Mouse (Mus musculus) MEL (cell line): ENCODE data around the gene Wdr48. TPM values are rescaled to one million over a fixed set of nuclear protein-coding genes. Genes with fewer than 3 reads are reported as not detected.
A peak's percentile ranks its signal among the peaks of the same experiment; 100 is the strongest.

ENCODE experiments used
- DNase-seq: peaks from one replicate; pipeline ENCODE4 v3.0.0; 2011; ENCODE audit warnings: low read depth, low spot score
- H3K27ac ChIP-seq: 2 replicates; pipeline ENCODE4 v1.5.1; 2012; ENCODE audit warnings: low read depth, mild to moderate bottlenecking, control low read depth, low read length, moderate library complexity; ENCODE audit not compliant: control insufficient read depth
- H3K27me3 ChIP-seq, 2 experiments: fragments of 150-350 bp in 1 of 2; sonication (generic) in 1 of 2; 2 replicates each; pipeline ENCODE4 v1.6.1; 2012; ENCODE audit warnings: low read length in 2 of 2, mild to moderate bottlenecking in 2 of 2, improper control_type of control experiment in 1 of 2, moderate library complexity in 1 of 2; ENCODE audit not compliant: insufficient read depth in 2 of 2, control insufficient read depth in 1 of 2
- H3K36me3 ChIP-seq, 2 experiments: 2 replicates each; pipeline ENCODE4 v1.6.1; 2012 to 2014; ENCODE audit warnings: low read length in 2 of 2, improper control_type of control experiment in 1 of 2, inconsistent platforms in 1 of 2, mild to moderate bottlenecking in 1 of 2; ENCODE audit not compliant: insufficient read depth in 2 of 2, control insufficient read depth in 1 of 2
- H3K4me1 ChIP-seq, 2 experiments: fragments of 150-350 bp in 1 of 2; sonication (generic) in 1 of 2; 2 replicates each; pipeline ENCODE4 v1.6.1; 2012; ENCODE audit warnings: low read length in 2 of 2, improper control_type of control experiment in 1 of 2, mild to moderate bottlenecking in 1 of 2; ENCODE audit not compliant: insufficient read depth in 2 of 2, control insufficient read depth in 1 of 2
- H3K4me3 ChIP-seq, 2 experiments: fragments of 150-350 bp in 1 of 2; sonication (generic) in 1 of 2; 2 replicates each; pipeline ENCODE4 v1.5.1; 2012; ENCODE audit warnings: low read depth in 2 of 2, low read length in 2 of 2, mild to moderate bottlenecking in 2 of 2, moderate library complexity in 2 of 2, control low read depth in 1 of 2, improper control_type of control experiment in 1 of 2; ENCODE audit not compliant: control insufficient read depth in 1 of 2, insufficient read depth in 1 of 2
- H3K79me2 ChIP-seq: 2 replicates; pipeline ENCODE4 v1.6.1; 2012; ENCODE audit warnings: mild to moderate bottlenecking, low read length, moderate library complexity; ENCODE audit not compliant: control insufficient read depth, poor library complexity, insufficient read depth
- H3K9ac ChIP-seq: 2 replicates; pipeline ENCODE4 v1.6.1; 2012; ENCODE audit warnings: low read depth, mild to moderate bottlenecking, control low read depth, low read length, moderate library complexity; ENCODE audit not compliant: control insufficient read depth, poor library complexity, severe bottlenecking
- H3K9me3 ChIP-seq: fragments of 150-350 bp; sonication (generic); replicated peaks from 2 replicates; pipeline ENCODE4 v1.6.1; 2012; ENCODE audit warnings: mild to moderate bottlenecking, low read length, improper control_type of control experiment, moderate library complexity; ENCODE audit not compliant: insufficient read depth
- BHLHE40 ChIP-seq: IDR thresholded peaks from 2 replicates; pipeline ENCODE4 v1.6.1; 2012; ENCODE audit warnings: low read depth, mild to moderate bottlenecking, inconsistent platforms, low read length, improper control_type of control experiment, borderline replicate concordance
- CHD1 ChIP-seq: IDR thresholded peaks from 2 replicates; pipeline ENCODE4 v1.6.1; 2012; ENCODE audit warnings: low read depth, mild to moderate bottlenecking, inconsistent platforms, low read length, improper control_type of control experiment
- CHD2 ChIP-seq: IDR thresholded peaks from 2 replicates; pipeline ENCODE4 v1.6.1; 2011; ENCODE audit warnings: low read length, improper control_type of control experiment
- CTCF ChIP-seq, 3 experiments: IDR thresholded peaks in 2 of 3; conservative IDR thresholded peaks in 1 of 3; 2 replicates each; pipeline ENCODE4 v1.5.1; 2011 to 2012; ENCODE audit warnings: low read length in 3 of 3, low read depth in 2 of 3, mild to moderate bottlenecking in 2 of 3, improper control_type of control experiment in 1 of 3, inconsistent platforms in 1 of 3, mixed read lengths in 1 of 3, moderate library complexity in 1 of 3; ENCODE audit not compliant: control insufficient read depth in 1 of 3, insufficient read depth in 1 of 3, poor library complexity in 1 of 3, severe bottlenecking in 1 of 3
- EP300 ChIP-seq, 2 experiments: IDR thresholded peaks; 2 replicates each; pipeline ENCODE4 v1.6.1; 2011; ENCODE audit warnings: improper control_type of control experiment in 2 of 2, low read length in 2 of 2, low read depth in 1 of 2, mild to moderate bottlenecking in 1 of 2
- HCFC1 ChIP-seq: IDR thresholded peaks from 2 replicates; pipeline ENCODE4 v1.6.1; 2012; ENCODE audit warnings: low read depth, mild to moderate bottlenecking, inconsistent platforms, low read length, improper control_type of control experiment, moderate library complexity
- MAX ChIP-seq: IDR thresholded peaks from 2 replicates; pipeline ENCODE4 v1.6.1; 2011; ENCODE audit warnings: low read length, improper control_type of control experiment
- MYB ChIP-seq: IDR thresholded peaks from 2 replicates; pipeline ENCODE4 v1.6.1; 2011; ENCODE audit warnings: mild to moderate bottlenecking, low read depth, low read length, improper control_type of control experiment
- NELFE ChIP-seq: IDR thresholded peaks from 2 replicates; pipeline ENCODE4 v1.6.1; 2011; ENCODE audit warnings: low read depth, low read length, improper control_type of control experiment
- NRF1 ChIP-seq: IDR thresholded peaks from 2 replicates; pipeline ENCODE4 v1.6.1; 2014; ENCODE audit warnings: low read depth, mild to moderate bottlenecking, inconsistent platforms, low read length, improper control_type of control experiment, moderate library complexity; ENCODE audit not compliant: poor library complexity, insufficient read depth, severe bottlenecking
- POLR2A ChIP-seq, 2 experiments: IDR thresholded peaks; 2 replicates each; pipeline ENCODE4 v1.6.1; 2011 to 2012; ENCODE audit warnings: low read length in 2 of 2, mild to moderate bottlenecking in 2 of 2, control low read depth in 1 of 2, improper control_type of control experiment in 1 of 2, low read depth in 1 of 2, moderate library complexity in 1 of 2; ENCODE audit not compliant: control insufficient read depth in 1 of 2, insufficient read depth in 1 of 2, poor library complexity in 1 of 2
- POLR2AphosphoS2 ChIP-seq: IDR thresholded peaks from 2 replicates; pipeline ENCODE4 v1.6.1; 2011; ENCODE audit warnings: low read length, improper control_type of control experiment
- RAD21 ChIP-seq: IDR thresholded peaks from 2 replicates; pipeline ENCODE4 v1.6.1; 2011; ENCODE audit warnings: mild to moderate bottlenecking, low read depth, low read length, improper control_type of control experiment
- RCOR1 ChIP-seq: IDR thresholded peaks from 2 replicates; pipeline ENCODE4 v1.6.1; 2012; ENCODE audit warnings: low read depth, mild to moderate bottlenecking, inconsistent platforms, low read length, improper control_type of control experiment
- SIN3A ChIP-seq: IDR thresholded peaks from 2 replicates; pipeline ENCODE4 v1.6.1; 2012; ENCODE audit warnings: low read length, improper control_type of control experiment, inconsistent platforms
- SMC3 ChIP-seq: IDR thresholded peaks from 2 replicates; pipeline ENCODE4 v1.6.1; 2011; ENCODE audit warnings: low read depth, low read length, improper control_type of control experiment
- TCF12 ChIP-seq: IDR thresholded peaks from 2 replicates; pipeline ENCODE4 v1.6.1; 2014; ENCODE audit warnings: low read depth, mild to moderate bottlenecking, inconsistent platforms, low read length, improper control_type of control experiment, moderate library complexity
- USF1 ChIP-seq: IDR thresholded peaks from 2 replicates; pipeline ENCODE4 v1.6.1; 2014; ENCODE audit warnings: low read depth, mild to moderate bottlenecking, inconsistent platforms, low read length, improper control_type of control experiment, moderate library complexity
- USF2 ChIP-seq, 2 experiments: IDR thresholded peaks; 2 replicates each; pipeline ENCODE4 v1.6.1; 2011 to 2012; ENCODE audit warnings: improper control_type of control experiment in 2 of 2, low read length in 2 of 2, borderline replicate concordance in 1 of 2, inconsistent platforms in 1 of 2, low read depth in 1 of 2, mild to moderate bottlenecking in 1 of 2; ENCODE audit not compliant: insufficient read depth in 1 of 2
- ZKSCAN1 ChIP-seq: IDR thresholded peaks from 2 replicates; pipeline ENCODE4 v1.6.1; 2012; ENCODE audit warnings: low read depth, mild to moderate bottlenecking, inconsistent platforms, low read length, improper control_type of control experiment, moderate library complexity
- ZMIZ1 ChIP-seq: IDR thresholded peaks from 2 replicates; pipeline ENCODE4 v1.6.1; 2012; ENCODE audit warnings: low read depth, mild to moderate bottlenecking, inconsistent platforms, low read length, improper control_type of control experiment, moderate library complexity
- polyA plus RNA-seq, 2 experiments: library from polyadenylated mRNA; stranded (reverse) in 1 of 2; unstranded in 1 of 2; fragments of >175 nt in 1 of 2; fragments of >200 nt in 1 of 2; gene quantifications; 2 replicates each; pipeline versions ENCODE4 v1.2.1 to v1.2.4; 2012; ENCODE audit warnings: low replicate concordance in 2 of 2, low read depth in 1 of 2; ENCODE audit not compliant: insufficient read length in 2 of 2, insufficient read depth in 1 of 2, missing spikeins in 1 of 2
- total RNA-seq: library from RNA; depleted of rRNA; stranded (reverse); fragments of 300-350 nt; gene quantifications from 2 replicates; pipeline ENCODE4 v1.2.3, GENCODE M21; 2012; rRNA removed

The Wdr48 gene
- total and polyA plus RNA-seq, 3 experiments = 31.0 to 40.5 TPM; not detected in 1

DNA sequence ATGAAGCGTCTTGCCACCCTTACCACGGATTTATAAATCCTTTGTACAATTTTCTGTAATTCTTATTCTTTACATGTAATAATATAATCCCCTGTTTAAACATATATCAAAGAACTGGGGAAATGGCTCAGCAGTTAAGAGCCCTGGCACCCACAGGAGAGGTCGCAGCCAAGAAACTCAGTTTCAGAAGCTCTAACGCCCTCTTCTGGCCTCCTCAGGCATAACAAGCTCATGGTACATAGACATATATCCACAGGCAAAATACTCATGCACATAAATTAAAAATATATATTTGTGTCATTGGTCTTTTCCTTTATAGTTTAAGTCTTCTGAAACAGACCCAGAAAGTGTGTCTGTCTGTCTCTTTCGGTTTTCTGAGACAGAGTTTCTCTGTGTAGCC lies 79.9 kb downstream of the Wdr48 start:
- Histone ChIP-seq H3K9ac (no peak overlapping the region), H3K36me3 (peaks cover 6 to 12% of the 10 kb centered on the region in 2 experiments), H3K27me3 (no peaks in the 10 kb centered on the region), H3K9me3 (no peaks in the 10 kb centered on the region)
- peak; percentile 34 for DNase-seq
- TF ChIP-seq CTCF (IDR thresholded peaks at IDR 0.05 in 2 of 3, conservative IDR thresholded peaks at IDR 0.05 in 1 of 3; ENCODE audit: control insufficient read depth in 1 of 3, insufficient read depth in 1 of 3, low read depth in 2 of 3, low read length in 3 of 3, poor library complexity in 1 of 3, severe bottlenecking in 1 of 3) (peak; percentile 17 to 41 (median 36); a peak in 3 of 6 replicates), USF1 (no peak)
- TF ChIP-seq, all 39 proteins: peak for 1
- Histone ChIP-seq H3K79me2 (no peaks in the 10 kb centered on the region), H3K27ac (no peak overlapping the region), H3K4me1 (peaks cover 7 to 12% of the 10 kb centered on the region in 2 experiments), H3K4me3 (no peak overlapping the region)

DNA sequence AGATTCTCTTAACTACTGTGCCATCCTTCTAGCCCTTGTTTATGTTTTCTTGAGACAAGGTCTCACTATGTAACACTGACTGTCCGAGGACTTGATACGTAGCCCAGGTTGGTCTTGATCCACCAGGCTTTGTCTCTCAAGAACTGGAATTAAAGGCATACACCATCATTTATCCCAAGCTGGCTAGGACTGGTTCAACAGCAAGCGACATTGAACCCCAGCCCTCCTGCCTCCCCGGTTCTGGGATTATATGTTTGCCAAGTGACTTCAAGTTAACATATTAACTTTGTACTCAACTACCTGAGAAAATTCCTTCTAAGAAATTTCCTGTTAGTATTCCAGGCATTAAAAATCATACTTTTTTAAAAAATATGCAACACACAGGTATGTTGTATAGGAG lies 80.6 kb downstream of the Wdr48 start:
- Histone ChIP-seq H3K9ac (no peak overlapping the region), H3K27me3 (no peaks in the 10 kb centered on the region), H3K9me3 (no peaks in the 10 kb centered on the region), H3K4me3 (no peak overlapping the region), H3K4me1 (peaks cover 7 to 12% of the 10 kb centered on the region in 2 experiments), H3K36me3 (peaks cover 6 to 12% of the 10 kb centered on the region in 2 experiments), H3K27ac (no peak overlapping the region), H3K79me2 (peaks cover 2% of the 10 kb centered on the region; the same call in 1 of the 2 replicates)
- TF ChIP-seq HCFC1 (no peak), MAX (no peak), ZMIZ1 (no peak), CHD2 (no peak), RCOR1 (no peak), CHD1 (no peak), BHLHE40 (no peak), SIN3A (no peak), USF2 (IDR thresholded peaks at IDR 0.05; ENCODE audit: borderline replicate concordance in 1 of 2, insufficient read depth in 1 of 2, low read depth in 1 of 2, low read length in 2 of 2) (no peak), MYB (no peak), RAD21 (no peak), NELFE (no peak), POLR2A (IDR thresholded peaks at IDR 0.05; ENCODE audit: control insufficient read depth in 1 of 2, insufficient read depth in 1 of 2, low read depth in 1 of 2, low read length in 2 of 2, poor library complexity in 1 of 2) (no peak), ZKSCAN1 (no peak), EP300 (IDR thresholded peaks at IDR 0.05; ENCODE audit: low read depth in 1 of 2, low read length in 2 of 2) (no peak), NRF1 (no peak), TCF12 (no peak), SMC3 (no peak), POLR2AphosphoS2 (no peak)
- DNase-seq = no peak

Other genes starting within 250 kb of the Wdr48 start
- gene Scn10a, start 175.6 kb upstream of the Wdr48 start, total RNA-seq = 0.27 and 0.42 TPM in 2 replicates
- 1 to 10 TPM in 1 of 2 experiments, not detected in 1; 2.9 TPM for gene Scn10a, start 175.6 kb upstream of the Wdr48 start, polyA plus RNA-seq
- gene Scn11a, start 69.4 kb upstream of the Wdr48 start, total RNA-seq = 0.04 and 0.10 TPM in 2 replicates
- under 1 TPM in 1 of 2 experiments, not detected in 1; 0.15 TPM for gene Scn11a, start 69.4 kb upstream of the Wdr48 start, polyA plus RNA-seq
- gene Gorasp1, start 42.7 kb downstream of the Wdr48 start, total RNA-seq = 15.8 and 18.3 TPM in 2 replicates
- 10 to 100 TPM in 1 of 2 experiments, not detected in 1; 21.9 TPM for gene Gorasp1, start 42.7 kb downstream of the Wdr48 start, polyA plus RNA-seq
- not detected in 2 replicates for gene Ttc21a, start 42.7 kb downstream of the Wdr48 start, total RNA-seq
- gene Ttc21a, start 42.7 kb downstream of the Wdr48 start, polyA plus RNA-seq = under 1 TPM in 1 of 2 experiments, not detected in 1; 0.01 TPM
- 3.7 and 4.1 TPM in 2 replicates for gene Csrnp1, start 89.8 kb downstream of the Wdr48 start, total RNA-seq
- gene Csrnp1, start 89.8 kb downstream of the Wdr48 start, polyA plus RNA-seq = 1 to 10 TPM in 1 of 2 experiments, not detected in 1; 8.1 TPM
- not detected in 2 replicates for gene Xirp1, start 128.7 kb downstream of the Wdr48 start, total RNA-seq
- gene Xirp1, start 128.7 kb downstream of the Wdr48 start, polyA plus RNA-seq = not detected
- gene Cx3cr1, start 175.0 kb downstream of the Wdr48 start, total RNA-seq = not detected in 2 replicates
- not detected for gene Cx3cr1, start 175.0 kb downstream of the Wdr48 start, polyA plus RNA-seq
- not detected in 2 replicates for gene Ccr8, start 197.2 kb downstream of the Wdr48 start, total RNA-seq
- gene Ccr8, start 197.2 kb downstream of the Wdr48 start, polyA plus RNA-seq = not detected
- gene Slc25a38, start 215.5 kb downstream of the Wdr48 start, total RNA-seq = 76.1 and 87.6 TPM in 2 replicates
- 10 to 100 TPM in 1 of 2 experiments, not detected in 1; 81.3 TPM for gene Slc25a38, start 215.5 kb downstream of the Wdr48 start, polyA plus RNA-seq
- gene Rpsa, start 232.8 kb downstream of the Wdr48 start, total RNA-seq = 1,584 and 1,827 TPM in 2 replicates
- 1,000 to 10,000 TPM in 1 of 2 experiments, 100 to 1,000 TPM in 1; 726 to 4,532 TPM for gene Rpsa, start 232.8 kb downstream of the Wdr48 start, polyA plus RNA-seq